Mouse (Mus musculus): ENCODE results near the gene Omt2a. TPM values are rescaled to one million over a fixed set of nuclear protein-coding genes. Genes with fewer than 3 reads are reported as not detected.
"Not testable (repeated sequence)": the region's sequence is repeated elsewhere in the genome, so short reads cannot be mapped to it uniquely, and the experiment has no call there.

Gene Omt2a
- polyA plus RNA-seq, 1 experiment from 2014 or later = not detected

- H3K9me3 ChIP-seq (replicated peaks; ENCODE audit: control insufficient read depth, low read length); H3K9ac ChIP-seq (ENCODE audit: low read length); H3K4me2 ChIP-seq (ENCODE audit: low read depth, low read length); H3K4me1 ChIP-seq (ENCODE audit: control insufficient read depth, insufficient read depth, low read length); H3K36me3 ChIP-seq (ENCODE audit: control insufficient read depth, insufficient read depth, low read length); H3K4me3 ChIP-seq (replicated peaks; ENCODE audit: low read length); H3K27me3 ChIP-seq (ENCODE audit: control insufficient read depth, insufficient read depth, low read length): not testable (repeated sequence)
- H3K27ac ChIP-seq (ENCODE audit: low read length) = peak overlapping the region; percentile 23; the same call in 1 of the 2 replicates
- ATAC-seq (ENCODE audit: insufficient read depth, low FRiP score) = peak; percentile 94
- WGBS = 63% methylated on average over 4 of the region's 4 CpGs
These were observed 32.4 kb downstream of the Omt2a start for GRCm38 (mm10) chr9:78282002-78282711.

GRCm38 (mm10) chr9:78270945-78271344 lies 43.7 kb downstream of the Omt2a start:
- not testable (repeated sequence) for H3K27me3 ChIP-seq (ENCODE audit: control insufficient read depth, insufficient read depth, low read length); H3K9me3 ChIP-seq (replicated peaks; ENCODE audit: control insufficient read depth, low read length); ATAC-seq (ENCODE audit: insufficient read depth, low FRiP score); H3K4me3 ChIP-seq (replicated peaks; ENCODE audit: low read length); H3K9ac ChIP-seq (ENCODE audit: low read length); H3K4me1 ChIP-seq (ENCODE audit: control insufficient read depth, insufficient read depth, low read length); H3K27ac ChIP-seq (ENCODE audit: low read length); H3K36me3 ChIP-seq (ENCODE audit: control insufficient read depth, insufficient read depth, low read length); H3K4me2 ChIP-seq (ENCODE audit: low read depth, low read length)
- 66% methylated on average over 3 of the region's 3 CpGs for WGBS

Other genes starting within 250 kb of the Omt2a start
- gene Fbxo9, start 205.7 kb downstream of the Omt2a start, polyA plus RNA-seq (2015; fragmentation: Nextera tagmentation; extraction: Ambion mirVana) = 35.7 and 36.2 TPM in 2 replicates
- 25.3 and 25.6 TPM in 2 replicates for gene Ick, start 205.6 kb downstream of the Omt2a start, polyA plus RNA-seq (2015; fragmentation: Nextera tagmentation; extraction: Ambion mirVana)
- gene Gsta4, start 132.0 kb downstream of the Omt2a start, polyA plus RNA-seq (2015; fragmentation: Nextera tagmentation; extraction: Ambion mirVana) = 784 and 968 TPM in 2 replicates
- 109 and 152 TPM in 2 replicates for gene Gsta1, start 84.1 kb downstream of the Omt2a start, polyA plus RNA-seq (2015; fragmentation: Nextera tagmentation; extraction: Ambion mirVana)
- gene Gm3776, start 57.7 kb downstream of the Omt2a start, polyA plus RNA-seq (2015; fragmentation: Nextera tagmentation; extraction: Ambion mirVana) = 87.2 and 133 TPM in 2 replicates
- gene Gm10639, start 24.9 kb downstream of the Omt2a start, polyA plus RNA-seq (2015; fragmentation: Nextera tagmentation; extraction: Ambion mirVana) = 0.36 and 0.65 TPM in 2 replicates
- gene Omt2b, start 12.8 kb upstream of the Omt2a start, polyA plus RNA-seq (2015; fragmentation: Nextera tagmentation; extraction: Ambion mirVana) = not detected in 2 replicates
- 31.3 and 32.1 TPM in 2 replicates for gene Gsta2, start 41.0 kb upstream of the Omt2a start, polyA plus RNA-seq (2015; fragmentation: Nextera tagmentation; extraction: Ambion mirVana)
- gene Dppa5a, start 53.4 kb upstream of the Omt2a start, polyA plus RNA-seq (2015; fragmentation: Nextera tagmentation; extraction: Ambion mirVana) = 0.23 TPM in 1 of 2 replicates, not detected in the other
- gene Ooep, start 63.9 kb upstream of the Omt2a start, polyA plus RNA-seq (2015; fragmentation: Nextera tagmentation; extraction: Ambion mirVana) = 0.55 and 0.75 TPM in 2 replicates
- 0.14 and 0.15 TPM in 2 replicates for gene Ddx43, start 81.0 kb upstream of the Omt2a start, polyA plus RNA-seq (2015; fragmentation: Nextera tagmentation; extraction: Ambion mirVana)
- gene Cgas, start 128.4 kb upstream of the Omt2a start, polyA plus RNA-seq (2015; fragmentation: Nextera tagmentation; extraction: Ambion mirVana) = 2.2 and 2.9 TPM in 2 replicates
- 24.4 and 26.0 TPM in 2 replicates for gene Mto1, start 133.4 kb upstream of the Omt2a start, polyA plus RNA-seq (2015; fragmentation: Nextera tagmentation; extraction: Ambion mirVana)
- gene Gm17324, start 134.0 kb upstream of the Omt2a start, polyA plus RNA-seq (2015; fragmentation: Nextera tagmentation; extraction: Ambion mirVana) = 0.62 and 0.70 TPM in 2 replicates
- gene Eef1a1, start 174.4 kb upstream of the Omt2a start, polyA plus RNA-seq (2015; fragmentation: Nextera tagmentation; extraction: Ambion mirVana) = 4,219 and 4,255 TPM in 2 replicates

All from stomach, embryonic 16.5 days (tissue).